Mouse (Mus musculus): ENCODE measurements around the gene Galnt14. TPM values are rescaled to one million over a fixed set of nuclear protein-coding genes. Genes with fewer than 3 reads are reported as not detected.

Galnt14 gene
- polyA plus RNA-seq, 1 experiment from 2014 or later = 0.20 TPM

GRCm38 (mm10) chr17:73602552-73603478 is 107.4 kb downstream of the Galnt14 start:
- no peak overlapping the region for H3K27ac ChIP-seq (ENCODE audit: low read depth)
- H3K36me3 ChIP-seq (ENCODE audit: insufficient read depth) = no peaks in the 10 kb centered on the region
- H3K27me3 ChIP-seq (ENCODE audit: insufficient read depth, low read length) = no peaks in the 10 kb centered on the region
- TF ChIP-seq CTCF (IDR thresholded peaks at IDR 0.05; ENCODE audit: low read depth) = no peak
- no peak overlapping the region for H3K9ac ChIP-seq
- ATAC-seq (ENCODE audit: insufficient read depth) = no peak
- no peaks in the 10 kb centered on the region for H3K4me1 ChIP-seq (ENCODE audit: insufficient read depth)
- 55% methylated on average over 5 of the region's 5 CpGs for WGBS
- no peak overlapping the region for H3K4me3 ChIP-seq (ENCODE audit: low read depth, low read length)
- no peaks in the 10 kb centered on the region for H3K9me3 ChIP-seq (ENCODE audit: low read depth, low read length)
- DNase-seq = peak; percentile 64
- no peak overlapping the region for H3K4me2 ChIP-seq

GRCm38 (mm10) chr17:73599923-73600322 is 110.3 kb downstream of the Galnt14 start:
- H3K4me2 ChIP-seq = no peak overlapping the region
- 63% methylated on average over 6 of the region's 6 CpGs for WGBS
- no peak overlapping the region for H3K27ac ChIP-seq (ENCODE audit: low read depth)
- no peak for TF ChIP-seq CTCF (IDR thresholded peaks at IDR 0.05; ENCODE audit: low read depth)
- no peaks in the 10 kb centered on the region for H3K9me3 ChIP-seq (ENCODE audit: low read depth, low read length)
- DNase-seq (no peak), ATAC-seq (ENCODE audit: insufficient read depth) (no peak)
- no peaks in the 10 kb centered on the region for H3K36me3 ChIP-seq (ENCODE audit: insufficient read depth)
- no peak overlapping the region for H3K4me3 ChIP-seq (ENCODE audit: low read depth, low read length)
- no peak overlapping the region for H3K9ac ChIP-seq
- no peaks in the 10 kb centered on the region for H3K4me1 ChIP-seq (ENCODE audit: insufficient read depth)
- no peaks in the 10 kb centered on the region for H3K27me3 ChIP-seq (ENCODE audit: insufficient read depth, low read length)

- no peak overlapping the region for H3K4me2 ChIP-seq
- ATAC-seq (ENCODE audit: insufficient read depth) (no peak), DNase-seq (no peak)
- H3K4me1 ChIP-seq (ENCODE audit: insufficient read depth) = no peaks in the 10 kb centered on the region
- no peaks in the 10 kb centered on the region for H3K9me3 ChIP-seq (ENCODE audit: low read depth, low read length)
- H3K27me3 ChIP-seq (ENCODE audit: insufficient read depth, low read length) = no peaks in the 10 kb centered on the region
- H3K4me3 ChIP-seq (ENCODE audit: low read depth, low read length) = no peak overlapping the region
- no peaks in the 10 kb centered on the region for H3K36me3 ChIP-seq (ENCODE audit: insufficient read depth)
- TF ChIP-seq CTCF (IDR thresholded peaks at IDR 0.05; ENCODE audit: low read depth) = no peak
- no peak overlapping the region for H3K27ac ChIP-seq (ENCODE audit: low read depth)
- WGBS = 75% methylated on average over 2 of the region's 2 CpGs
- H3K9ac ChIP-seq = no peak overlapping the region
Measured at GRCm38 (mm10) chr17:73592081-73592480, 118.2 kb downstream of the Galnt14 start.

- H3K36me3 ChIP-seq (ENCODE audit: insufficient read depth) = no peaks in the 10 kb centered on the region
- no peak for DNase-seq
- H3K27me3 ChIP-seq (ENCODE audit: insufficient read depth, low read length) = no peaks in the 10 kb centered on the region
- H3K9me3 ChIP-seq (ENCODE audit: low read depth, low read length) = no peaks in the 10 kb centered on the region
- no peak overlapping the region for H3K9ac ChIP-seq
- H3K4me2 ChIP-seq = no peak overlapping the region
- no peak overlapping the region for H3K4me3 ChIP-seq (ENCODE audit: low read depth, low read length)
- TF ChIP-seq CTCF (IDR thresholded peaks at IDR 0.05; ENCODE audit: low read depth) = no peak
- no peaks in the 10 kb centered on the region for H3K4me1 ChIP-seq (ENCODE audit: insufficient read depth)
- 66% methylated on average over 6 of the region's 6 CpGs for WGBS
- no peak for ATAC-seq (ENCODE audit: insufficient read depth)
- no peak overlapping the region for H3K27ac ChIP-seq (ENCODE audit: low read depth)
Measured at GRCm38 (mm10) chr17:73587573-73587972, 122.7 kb downstream of the Galnt14 start.

- WGBS = 47% methylated on average over 1 of the region's 1 CpGs
- ATAC-seq (ENCODE audit: insufficient read depth) = no peak
Measured at GRCm38 (mm10) chr17:73574186-73574585, 136.1 kb downstream of the Galnt14 start.

GRCm38 (mm10) chr17:73572881-73573280 is 137.4 kb downstream of the Galnt14 start:
- ATAC-seq (ENCODE audit: insufficient read depth) (no peak), DNase-seq (no peak)
- H3K9me3 ChIP-seq (ENCODE audit: low read depth, low read length) = no peaks in the 10 kb centered on the region
- no peaks in the 10 kb centered on the region for H3K36me3 ChIP-seq (ENCODE audit: insufficient read depth)
- H3K9ac ChIP-seq = no peak overlapping the region
- H3K27ac ChIP-seq (ENCODE audit: low read depth) = no peak overlapping the region
- no peaks in the 10 kb centered on the region for H3K27me3 ChIP-seq (ENCODE audit: insufficient read depth, low read length)
- 43% methylated on average over 5 of the region's 5 CpGs for WGBS
- no peak overlapping the region for H3K4me3 ChIP-seq (ENCODE audit: low read depth, low read length)
- H3K4me2 ChIP-seq = no peak overlapping the region
- H3K4me1 ChIP-seq (ENCODE audit: insufficient read depth) = no peaks in the 10 kb centered on the region
- TF ChIP-seq CTCF (IDR thresholded peaks at IDR 0.05; ENCODE audit: low read depth) = no peak

More at GRCm38 (mm10) chr17:73574186-73574585, 136.1 kb downstream of the Galnt14 start:
- TF ChIP-seq CTCF (IDR thresholded peaks at IDR 0.05; ENCODE audit: low read depth) = no peak
- no peak overlapping the region for H3K9ac ChIP-seq
- no peak overlapping the region for H3K27ac ChIP-seq (ENCODE audit: low read depth)
- H3K27me3 ChIP-seq (ENCODE audit: insufficient read depth, low read length) = no peaks in the 10 kb centered on the region
- no peak overlapping the region for H3K4me2 ChIP-seq
- no peaks in the 10 kb centered on the region for H3K4me1 ChIP-seq (ENCODE audit: insufficient read depth)
- no peak overlapping the region for H3K4me3 ChIP-seq (ENCODE audit: low read depth, low read length)
- no peaks in the 10 kb centered on the region for H3K9me3 ChIP-seq (ENCODE audit: low read depth, low read length)
- DNase-seq = no peak
- H3K36me3 ChIP-seq (ENCODE audit: insufficient read depth) = no peaks in the 10 kb centered on the region

- H3K4me3 ChIP-seq (ENCODE audit: low read depth, low read length) = no peak overlapping the region
- no peaks in the 10 kb centered on the region for H3K36me3 ChIP-seq (ENCODE audit: insufficient read depth)
- H3K4me2 ChIP-seq = no peak overlapping the region
- no peak overlapping the region for H3K9ac ChIP-seq
- peak; percentile 56 for DNase-seq
- 77% methylated on average over 5 of the region's 5 CpGs for WGBS
- H3K27me3 ChIP-seq (ENCODE audit: insufficient read depth, low read length) = no peaks in the 10 kb centered on the region
- peak; percentile 53 for TF ChIP-seq CTCF (IDR thresholded peaks at IDR 0.05; ENCODE audit: low read depth)
- no peaks in the 10 kb centered on the region for H3K4me1 ChIP-seq (ENCODE audit: insufficient read depth)
- no peak for ATAC-seq (ENCODE audit: insufficient read depth)
- no peak overlapping the region for H3K27ac ChIP-seq (ENCODE audit: low read depth)
- no peaks in the 10 kb centered on the region for H3K9me3 ChIP-seq (ENCODE audit: low read depth, low read length)
Measured at GRCm38 (mm10) chr17:73572440-73572839, 137.8 kb downstream of the Galnt14 start.
